Mouse (Mus musculus): ENCODE data around the gene Mfsd5. TPM values are rescaled to one million over a fixed set of nuclear protein-coding genes. Genes with fewer than 3 reads are reported as not detected.

Gene Mfsd5
- total RNA-seq, 4 experiments from 2014 or later = 14.9 to 17.3 (median 15.7) TPM

Other genes with a start within 250 kb of the Mfsd5 start
- 100 to 1,000 TPM; 227 to 269 (median 241) TPM for gene Eif4b, start 205.7 kb upstream of the Mfsd5 start, total RNA-seq (2022)
- 10 to 100 TPM; 17.3 to 37.7 (median 32.0) TPM for gene Tns2, start 179.0 kb upstream of the Mfsd5 start, total RNA-seq (2022)
- gene Spryd3, start 143.2 kb upstream of the Mfsd5 start, total RNA-seq (2022) = 1 to 10 TPM; 6.8 to 8.7 (median 7.3) TPM
- gene Igfbp6, start 135.1 kb upstream of the Mfsd5 start, total RNA-seq (2022) = 10 to 100 TPM; 14.2 to 49.0 (median 27.1) TPM
- gene Soat2, start 128.9 kb upstream of the Mfsd5 start, total RNA-seq (2022) = under 1 TPM in 2 of 4 experiments, not detected in 2; 0.10 to 0.21 TPM
- 10 to 100 TPM; 25.6 to 28.1 (median 26.8) TPM for gene Zfp740, start 76.2 kb upstream of the Mfsd5 start, total RNA-seq (2022)
- 1 to 10 TPM; 5.6 to 8.5 (median 7.6) TPM for gene Csad, start 74.7 kb upstream of the Mfsd5 start, total RNA-seq (2022)
- gene Itgb7, start 47.5 kb upstream of the Mfsd5 start, total RNA-seq (2022) = 1 to 10 TPM in 2 of 4 experiments, under 1 TPM in 2; 0.34 to 1.8 (median 1.0) TPM
- gene Rarg, start 21.9 kb upstream of the Mfsd5 start, total RNA-seq (2022) = 1 to 10 TPM; 4.4 to 9.8 (median 8.4) TPM
- gene Gm9918, start 8.9 kb upstream of the Mfsd5 start, total RNA-seq (2022) = not detected
- under 1 TPM in 3 of 4 experiments, not detected in 1; 0.07 to 0.58 (median 0.21) TPM for gene Espl1, start 16.8 kb downstream of the Mfsd5 start, total RNA-seq (2022)
- gene Pfdn5, start 46.7 kb downstream of the Mfsd5 start, total RNA-seq (2022) = 100 to 1,000 TPM; 260 to 281 (median 273) TPM
- gene Myg1, start 52.3 kb downstream of the Mfsd5 start, total RNA-seq (2022) = 10 to 100 TPM; 17.5 to 21.6 (median 18.9) TPM
- 1 to 10 TPM; 5.3 to 7.5 (median 6.8) TPM for gene Aaas, start 71.3 kb downstream of the Mfsd5 start, total RNA-seq (2022)
- not detected for gene Sp7, start 87.7 kb downstream of the Mfsd5 start, total RNA-seq (2022)
- 10 to 100 TPM; 17.9 to 22.2 (median 20.5) TPM for gene Sp1, start 126.7 kb downstream of the Mfsd5 start, total RNA-seq (2022)
- 10 to 100 TPM in 3 of 4 experiments, 1 to 10 TPM in 1; 9.9 to 14.2 (median 11.7) TPM for gene Amhr2, start 165.9 kb downstream of the Mfsd5 start, total RNA-seq (2022)
- gene Prr13, start 179.6 kb downstream of the Mfsd5 start, total RNA-seq (2022) = 10 to 100 TPM; 16.4 to 22.3 (median 20.2) TPM
- gene Pcbp2, start 191.1 kb downstream of the Mfsd5 start, total RNA-seq (2022) = 100 to 1,000 TPM; 379 to 451 (median 385) TPM
- gene Gm10337, start 224.3 kb downstream of the Mfsd5 start, total RNA-seq (2022) = not detected
- gene Map3k12, start 237.6 kb downstream of the Mfsd5 start, total RNA-seq (2022) = 1 to 10 TPM in 3 of 4 experiments, under 1 TPM in 1; 0.68 to 1.9 (median 1.5) TPM
- 10 to 100 TPM; 29.0 to 40.3 (median 35.2) TPM for gene Tarbp2, start 238.7 kb downstream of the Mfsd5 start, total RNA-seq (2022)
- 1 to 10 TPM in 2 of 4 experiments, under 1 TPM in 2; 0.82 to 1.5 (median 1.1) TPM for gene Npff, start 245.5 kb downstream of the Mfsd5 start, total RNA-seq (2022)

Data from gastrocnemius, adult 8-10 months (tissue).